Mouse (Mus musculus): ENCODE results near the gene Aptx.

Aptx gene

DNA sequence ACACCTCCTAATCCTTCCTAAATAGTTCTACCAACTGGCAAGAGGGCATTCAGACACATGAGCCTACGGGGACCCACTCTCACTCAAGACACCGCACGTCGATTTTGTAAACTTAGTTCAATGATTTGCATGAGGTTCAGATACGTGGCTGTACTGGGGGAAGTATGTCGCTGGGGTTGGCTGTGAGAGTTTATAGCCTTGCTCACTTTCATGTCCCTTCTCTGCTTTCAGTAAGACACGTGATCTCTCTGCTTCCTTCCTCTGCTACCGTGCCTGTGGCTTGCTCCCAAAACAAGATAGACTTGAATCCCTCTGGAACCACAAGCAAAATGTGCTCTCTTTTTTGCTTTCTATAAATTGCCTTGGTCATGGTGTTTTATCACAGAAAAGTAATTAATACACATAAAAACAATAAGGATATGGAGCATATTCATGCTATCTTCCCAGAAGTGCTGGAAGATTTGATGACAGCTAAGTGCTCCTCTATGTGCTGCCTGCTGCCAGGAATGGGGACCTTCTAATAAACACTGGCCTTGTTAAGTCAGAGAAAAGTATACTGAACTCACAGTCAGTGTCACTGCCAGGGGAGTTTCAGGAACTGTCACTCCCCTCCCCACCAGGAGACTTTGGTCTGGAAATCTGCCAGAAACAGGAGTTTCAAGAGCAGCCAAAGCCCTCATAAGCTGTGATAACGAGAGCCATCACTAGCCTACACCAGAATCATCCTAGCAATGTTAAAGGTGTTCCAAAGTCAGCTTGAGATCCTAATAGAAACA lies 36.6 kb downstream of the Aptx start:
- DNase-seq (ENCODE audit: low spot score in 2 of 2): no peak

DNA sequence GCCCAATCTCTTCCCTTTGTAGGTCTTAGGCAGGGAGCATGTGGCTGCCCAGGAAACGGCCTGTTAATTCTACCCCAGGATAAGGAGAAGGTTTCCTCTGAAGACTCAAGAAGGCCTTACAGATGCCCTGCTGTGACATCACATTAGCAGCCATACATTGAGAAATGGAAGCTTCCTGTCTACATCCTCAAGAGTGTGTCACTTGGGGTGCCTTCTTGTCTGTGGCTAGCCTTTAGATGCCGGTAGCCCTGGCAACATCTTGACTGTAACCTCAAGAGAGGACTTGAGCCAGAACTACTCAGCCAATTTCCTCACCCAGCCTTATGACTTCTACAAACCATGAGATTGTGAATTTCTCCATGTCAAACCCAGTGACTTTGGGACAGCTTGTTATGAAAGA lies 51.9 kb downstream of the Aptx start:
- no peak for DNase-seq (ENCODE audit: low spot score in 2 of 2)

DNA sequence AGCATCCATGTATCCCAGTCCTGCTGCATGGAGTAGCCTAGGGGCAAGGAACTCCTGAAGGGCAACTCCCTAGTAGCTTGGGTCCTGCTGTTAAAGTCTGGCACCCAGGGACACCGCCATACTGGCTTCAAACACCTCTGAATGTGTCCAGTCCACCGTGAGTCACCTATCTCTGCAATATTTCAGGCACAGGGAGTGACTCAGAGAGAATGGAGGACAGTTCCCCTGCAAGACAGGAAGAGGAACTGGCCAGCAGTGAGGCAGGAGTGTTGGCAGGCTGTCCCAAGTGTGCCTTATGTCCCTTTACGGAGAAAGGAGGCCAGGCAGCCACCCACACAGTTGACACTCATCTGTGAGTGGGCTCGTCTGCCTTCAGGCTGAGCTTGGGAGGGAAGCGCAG lies 53.9 kb downstream of the Aptx start:
- DNase-seq (ENCODE audit: low spot score in 2 of 2): no peak

DNA sequence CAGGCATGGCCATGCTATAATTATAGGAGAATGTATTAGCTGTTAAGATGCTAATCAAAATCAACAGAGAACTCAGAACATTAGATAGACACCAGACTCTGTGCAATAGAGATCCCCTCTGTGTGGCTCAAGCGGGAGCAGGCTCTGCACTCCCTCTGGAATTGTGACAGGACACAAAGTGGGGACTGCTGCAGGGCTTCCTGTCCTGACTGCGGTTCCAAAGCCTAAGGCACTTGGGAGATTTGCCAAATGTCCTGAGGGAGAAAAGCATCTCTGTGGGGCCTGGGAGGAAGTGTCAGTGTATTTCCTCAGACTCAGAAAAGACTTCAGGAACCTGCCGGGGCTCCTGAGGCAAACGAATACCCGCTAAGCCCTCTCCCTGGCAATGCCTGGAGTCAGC lies 59.4 kb downstream of the Aptx start:
- DNase-seq (ENCODE audit: low spot score in 2 of 2): no peak

DNA sequence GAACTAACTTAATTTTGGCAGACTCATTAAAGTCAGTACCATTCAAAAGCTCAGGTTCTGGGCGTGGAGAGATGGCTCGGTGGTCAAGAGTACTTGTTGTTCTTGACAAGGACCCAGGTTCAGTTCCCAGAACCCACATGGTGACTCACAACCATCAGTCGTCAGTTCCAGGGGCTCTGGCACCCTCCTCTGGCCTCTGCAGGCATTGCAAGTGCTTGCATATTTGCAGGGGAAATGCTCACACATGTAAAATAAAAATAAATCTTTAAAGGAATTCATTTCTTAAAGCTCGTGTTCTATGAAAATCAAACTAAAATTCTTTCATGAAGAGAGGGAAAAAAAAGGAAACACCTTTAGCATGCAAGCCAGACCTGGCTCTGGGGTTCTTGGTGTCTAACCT lies 62.0 kb downstream of the Aptx start:
- no peak for DNase-seq (ENCODE audit: low spot score in 2 of 2)

All from natural killer cell, adult 2 months (primary cell).